8 mouse cellular contexts compared by ENCODE assay signal in the genomic region with DNA sequence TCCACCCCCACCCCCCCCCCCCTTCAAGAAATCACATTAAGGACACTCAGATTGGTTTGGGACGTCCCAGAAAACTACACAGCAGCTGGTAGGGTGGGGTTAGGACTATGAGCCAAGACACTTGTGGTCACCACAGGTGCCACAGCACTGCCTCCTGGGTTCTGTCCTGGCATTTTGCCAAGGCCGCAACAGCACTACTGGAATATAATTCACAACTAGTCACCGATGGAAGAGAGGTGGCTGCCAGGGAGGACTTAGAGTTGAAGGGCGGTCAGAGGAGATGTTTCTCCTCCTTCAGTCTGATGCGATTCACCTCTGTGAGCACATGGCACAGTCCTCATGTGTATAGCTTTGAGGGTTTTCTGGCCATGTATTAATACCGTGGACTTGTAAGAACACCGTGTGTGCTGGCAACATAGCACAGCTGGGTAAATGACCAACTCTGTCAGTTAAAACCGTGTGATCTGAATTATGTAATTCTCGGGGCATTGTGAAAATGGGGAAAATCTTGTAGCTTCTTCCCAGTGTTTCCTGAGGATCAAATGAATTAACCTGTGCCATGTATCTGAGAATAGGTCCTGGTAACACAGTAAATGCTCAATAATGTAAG. TPM values are rescaled to one million over a fixed set of nuclear protein-coding genes. Genes with fewer than 3 reads are reported as not detected.
DNase-seq lines count a peak whose midpoint lies in the region; ATAC-seq and TF ChIP-seq lines count a peak whose summit lies in the region.

No protein-coding gene starts in this region.

- no peak for TF ChIP-seq POLR2A in brain, embryonic 14.5 days (IDR thresholded peaks at IDR 0.05; ENCODE audit: borderline replicate concordance, extremely low read depth, insufficient read depth, insufficient read length, poor library complexity, severe bottlenecking)

- no peaks in the 10 kb centered on the region for H3K36me3 ChIP-seq in intestine, postnatal 0 days (ENCODE audit: control insufficient read depth, insufficient read depth)
- H3K36me3 ChIP-seq in midbrain, embryonic 11.5 days (ENCODE audit: control insufficient read depth, insufficient read depth, low read length) = no peaks in the 10 kb centered on the region

- no peak for TF ChIP-seq CTCF in brain, embryonic 14.5 days (IDR thresholded peaks at IDR 0.05; ENCODE audit: borderline replicate concordance, extremely low read depth, insufficient read depth, insufficient read length)
- TF ChIP-seq CTCF in intestine, postnatal 0 days (IDR thresholded peaks at IDR 0.05; ENCODE audit: low read depth) = no peak

- no peak overlapping the region for H3K9ac ChIP-seq in intestine, postnatal 0 days (ENCODE audit: low read depth, low read length)
- no peak overlapping the region for H3K9ac ChIP-seq in midbrain, embryonic 11.5 days (ENCODE audit: low read length)

- no peaks in the 10 kb centered on the region for H3K9me3 ChIP-seq in intestine, postnatal 0 days (ENCODE audit: control insufficient read depth)
- no peaks in the 10 kb centered on the region for H3K9me3 ChIP-seq in midbrain, embryonic 11.5 days (ENCODE audit: control insufficient read depth, low read length)

- peaks cover 2% of the 10 kb centered on the region; the same call in 1 of the 2 replicates for H3K4me1 ChIP-seq in intestine, postnatal 0 days (replicated peaks; ENCODE audit: control insufficient read depth, insufficient read depth, low read length)
- peaks cover 11% of the 10 kb centered on the region for H3K4me1 ChIP-seq in midbrain, embryonic 11.5 days (ENCODE audit: control insufficient read depth, insufficient read depth, low read length)

- peak overlapping the region; percentile 5; the same call in 1 of the 2 replicates for H3K27ac ChIP-seq in intestine, postnatal 0 days (ENCODE audit: low read depth, low read length)
- H3K27ac ChIP-seq in midbrain, embryonic 11.5 days (ENCODE audit: low read depth, low read length) = no peak overlapping the region

- H3K4me2 ChIP-seq in intestine, postnatal 0 days (replicated peaks; ENCODE audit: low read depth) = no peak overlapping the region
- no peak overlapping the region for H3K4me2 ChIP-seq in midbrain, embryonic 11.5 days

- H3K4me3 ChIP-seq in intestine, postnatal 0 days (ENCODE audit: low read depth, low read length) = no peak overlapping the region
- no peak overlapping the region for H3K4me3 ChIP-seq in midbrain, embryonic 11.5 days (ENCODE audit: low read depth, low read length)

- intact Hi-C loops in heart, postnatal 36 days (cut with DNase I) = no loop called here

- peak; percentile 69 for ATAC-seq in intestine, postnatal 0 days
- 0 out of 2 replicates have a peak, but pooled peaks have one; percentile 13 for ATAC-seq in midbrain, embryonic 11.5 days (ENCODE audit: low FRiP score)

- 46% methylated on average over 9 of the region's 9 CpGs for WGBS in intestine, postnatal 0 days
- WGBS in midbrain, embryonic 11.5 days = 84% methylated on average over 9 of the region's 9 CpGs

- no peaks in the 10 kb centered on the region for H3K27me3 ChIP-seq in intestine, postnatal 0 days (replicated peaks; ENCODE audit: control insufficient read depth, insufficient read depth, low read length)
- H3K27me3 ChIP-seq in midbrain, embryonic 11.5 days (ENCODE audit: control insufficient read depth, insufficient read depth, low read length) = no peaks in the 10 kb centered on the region

- peak; percentile 94 for DNase-seq in heart, adult 11 months
- no peak for DNase-seq in heart, postnatal 36 days
- peak; percentile 28 for DNase-seq in brain, embryonic 14.5 days (ENCODE audit: low read depth)
- DNase-seq in midbrain, embryonic 11.5 days (ENCODE audit: low spot score, missing footprints) = peak; percentile 72
- no peak for DNase-seq in ovary, postnatal 14 days (ENCODE audit: low spot score)
- DNase-seq in cerebellum, adult 11-12 months = no peak
- no peak for DNase-seq in frontal cortex, adult 2 months (ENCODE audit: extremely low spot score in 1 of 2, low spot score in 1 of 2)

RNA-seq across cellular contexts. Expression of a gene that starts 6.3 kb away (rescaled TPM):
- 10 to 100 TPM; 36.2 to 53.0 TPM for total RNA-seq in heart, postnatal 36 days (2021)
- polyA plus RNA-seq in brain, embryonic 14.5 days (2012; rRNA removed) = 25.5 and 38.2 TPM in 2 replicates
- polyA plus RNA-seq in intestine, postnatal 0 days (2015; fragmentation: Nextera tagmentation; extraction: Ambion mirVana) = 7.3 and 8.2 TPM in 2 replicates
- 26.5 and 30.8 TPM in 2 replicates for polyA plus RNA-seq in midbrain, embryonic 11.5 days (2014; fragmentation: Nextera tagmentation; extraction: Ambion mirVana)
- 48.3 TPM in 2 replicates for polyA plus RNA-seq in frontal cortex, adult 2 months (2012; rRNA removed)

RNA-seq across cellular contexts. Expression of a gene that starts 38.4 kb away (rescaled TPM):
- total RNA-seq in heart, postnatal 36 days (2021) = 10 to 100 TPM; 40.6 to 56.9 TPM
- polyA plus RNA-seq in brain, embryonic 14.5 days (2012; rRNA removed) = 0.14 and 0.34 TPM in 2 replicates
- 3.8 and 4.4 TPM in 2 replicates for polyA plus RNA-seq in intestine, postnatal 0 days (2015; fragmentation: Nextera tagmentation; extraction: Ambion mirVana)
- polyA plus RNA-seq in midbrain, embryonic 11.5 days (2014; fragmentation: Nextera tagmentation; extraction: Ambion mirVana) = not detected in 2 replicates
- 2.2 and 2.6 TPM in 2 replicates for polyA plus RNA-seq in frontal cortex, adult 2 months (2012; rRNA removed)

RNA-seq across cellular contexts. Expression of a gene that starts 46.3 kb away (rescaled TPM):
- total RNA-seq in heart, postnatal 36 days (2021) = under 1 TPM in 1 of 2 experiments, not detected in 1; 0.14 TPM
- polyA plus RNA-seq in brain, embryonic 14.5 days (2012; rRNA removed) = 0.55 and 0.79 TPM in 2 replicates
- 12.2 and 13.7 TPM in 2 replicates for polyA plus RNA-seq in intestine, postnatal 0 days (2015; fragmentation: Nextera tagmentation; extraction: Ambion mirVana)
- 0.85 and 0.86 TPM in 2 replicates for polyA plus RNA-seq in midbrain, embryonic 11.5 days (2014; fragmentation: Nextera tagmentation; extraction: Ambion mirVana)
- polyA plus RNA-seq in frontal cortex, adult 2 months (2012; rRNA removed) = 0.50 and 0.70 TPM in 2 replicates

Comparison
In these comparisons a context has a peak if more than half of its experiments do, and no peak if none do; other contexts are left out.
1. DNase-seq: peak in heart, adult 11 months (single experiment), brain, embryonic 14.5 days (single experiment) and midbrain, embryonic 11.5 days (single experiment); none in heart, postnatal 36 days (0 of 2), ovary, postnatal 14 days (single experiment), cerebellum, adult 11-12 months (single experiment) and frontal cortex, adult 2 months (0 of 2).